Mouse (Mus musculus) MEL (cell line): ENCODE measurements around the gene Ifi27l2b.

ENCODE experiments used
- BHLHE40 ChIP-seq: IDR thresholded peaks from 2 replicates; pipeline ENCODE4 v1.6.1; 2012; ENCODE audit warnings: low read depth, mild to moderate bottlenecking, inconsistent platforms, low read length, improper control_type of control experiment, borderline replicate concordance
- CTCF ChIP-seq, 3 experiments: IDR thresholded peaks in 2 of 3; conservative IDR thresholded peaks in 1 of 3; 2 replicates each; pipeline ENCODE4 v1.5.1; 2011 to 2012; ENCODE audit warnings: low read length in 3 of 3, low read depth in 2 of 3, mild to moderate bottlenecking in 2 of 3, improper control_type of control experiment in 1 of 3, inconsistent platforms in 1 of 3, mixed read lengths in 1 of 3, moderate library complexity in 1 of 3; ENCODE audit not compliant: control insufficient read depth in 1 of 3, insufficient read depth in 1 of 3, poor library complexity in 1 of 3, severe bottlenecking in 1 of 3
- E2F4 ChIP-seq: IDR thresholded peaks from 2 replicates; pipeline ENCODE4 v1.6.1; 2011; ENCODE audit warnings: low read depth, low read length, improper control_type of control experiment, borderline replicate concordance
- HCFC1 ChIP-seq: IDR thresholded peaks from 2 replicates; pipeline ENCODE4 v1.6.1; 2012; ENCODE audit warnings: low read depth, mild to moderate bottlenecking, inconsistent platforms, low read length, improper control_type of control experiment, moderate library complexity
- POLR2A ChIP-seq, 2 experiments: IDR thresholded peaks; 2 replicates each; pipeline ENCODE4 v1.6.1; 2011 to 2012; ENCODE audit warnings: low read length in 2 of 2, mild to moderate bottlenecking in 2 of 2, control low read depth in 1 of 2, improper control_type of control experiment in 1 of 2, low read depth in 1 of 2, moderate library complexity in 1 of 2; ENCODE audit not compliant: control insufficient read depth in 1 of 2, insufficient read depth in 1 of 2, poor library complexity in 1 of 2
- USF1 ChIP-seq: IDR thresholded peaks from 2 replicates; pipeline ENCODE4 v1.6.1; 2014; ENCODE audit warnings: low read depth, mild to moderate bottlenecking, inconsistent platforms, low read length, improper control_type of control experiment, moderate library complexity
- ZNF384 ChIP-seq: IDR thresholded peaks from 2 replicates; pipeline ENCODE4 v1.6.1; 2012; ENCODE audit warnings: low read depth, mild to moderate bottlenecking, inconsistent platforms, low read length, improper control_type of control experiment

DNA sequence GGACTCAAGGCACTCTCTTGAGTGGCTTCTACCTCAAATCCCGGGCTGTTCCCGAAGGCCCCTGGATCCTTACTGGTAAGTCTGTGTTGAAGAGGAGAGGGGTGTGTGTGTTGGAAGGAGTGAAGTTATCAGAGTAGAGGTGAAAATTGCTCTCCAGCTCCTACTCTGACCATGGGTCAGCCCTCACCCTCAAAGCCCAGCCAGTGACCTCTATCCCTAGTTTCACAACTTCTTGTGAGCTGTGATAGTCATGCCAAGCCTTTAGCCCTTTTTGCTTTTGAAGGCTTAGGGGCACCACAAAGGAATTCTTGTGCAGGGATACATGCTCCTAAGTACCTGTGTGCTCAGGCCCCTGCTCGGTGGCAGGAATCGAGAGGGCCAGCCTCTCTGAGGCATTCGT, 24.6 kb upstream of the Ifi27l2b start:
- TF ChIP-seq E2F4, result no peak
- TF ChIP-seq BHLHE40, result no peak
- TF ChIP-seq POLR2A (IDR thresholded peaks at IDR 0.05; ENCODE audit: control insufficient read depth in 1 of 2, insufficient read depth in 1 of 2, low read depth in 1 of 2, low read length in 2 of 2, poor library complexity in 1 of 2), result no peak
- no peak for TF ChIP-seq USF1
- TF ChIP-seq ZNF384, result no peak
- TF ChIP-seq HCFC1, result no peak
- no peak for TF ChIP-seq CTCF (IDR thresholded peaks at IDR 0.05 in 2 of 3, conservative IDR thresholded peaks at IDR 0.05 in 1 of 3; ENCODE audit: control insufficient read depth in 1 of 3, insufficient read depth in 1 of 3, low read depth in 2 of 3, low read length in 3 of 3, poor library complexity in 1 of 3, severe bottlenecking in 1 of 3)
